Mouse (Mus musculus) embryonic fibroblast, embryonic 13.5 days (primary cell): ENCODE data around the gene Ttyh2. TPM values are rescaled to one million over a fixed set of nuclear protein-coding genes. Genes with fewer than 3 reads are reported as not detected.
"Not testable (repeated sequence)": the region's sequence is repeated elsewhere in the genome, so short reads cannot be mapped to it uniquely, and the experiment has no call there.

Experiments
- H3K27ac ChIP-seq: 2 replicates; pipeline ENCODE4 v1.5.1; 2012; ENCODE audit warnings: low read length, control low read depth, inconsistent platforms; ENCODE audit not compliant: insufficient read depth
- H3K4me1 ChIP-seq: 2 replicates; pipeline ENCODE4 v1.6.1; 2011; ENCODE audit warnings: low read length; ENCODE audit not compliant: control insufficient read depth, insufficient read depth
- H3K4me3 ChIP-seq: 2 replicates; pipeline ENCODE4 v1.5.1; 2011; ENCODE audit warnings: mild to moderate bottlenecking, control low read depth, low read length; ENCODE audit not compliant: insufficient read depth
- CTCF ChIP-seq: IDR thresholded peaks from 2 replicates; pipeline ENCODE4 v1.5.1; 2011; ENCODE audit warnings: mild to moderate bottlenecking, control low read depth, low read length, moderate library complexity, borderline replicate concordance; ENCODE audit not compliant: insufficient read depth
- POLR2A ChIP-seq: IDR thresholded peaks from 2 replicates; pipeline ENCODE4 v1.6.1; 2011; ENCODE audit warnings: low read depth, mild to moderate bottlenecking, control low read depth, low read length, moderate library complexity
- polyA plus RNA-seq: library from polyadenylated mRNA; stranded (reverse); fragments of >200 nt; gene quantifications from 2 replicates; pipeline ENCODE4 v1.2.4, GENCODE M21; 2011; ENCODE audit warnings: low read depth; ENCODE audit not compliant: missing spikeins, insufficient read length

Ttyh2 gene
- polyA plus RNA-seq, 1 experiment: 26.9 TPM

GRCm38 (mm10) chr11:114668301-114668710, 6.9 kb upstream of the Ttyh2 start, which contains the start of gene Rpl38:
Gene Rpl38 (plus strand): TSS chr11:114668524.
- H3K4me1 ChIP-seq: peaks cover 7% of the 10 kb centered on the region; the same call in 1 of the 2 replicates
- H3K27ac ChIP-seq: peak within 1 kb of the TSS; percentile 71
- TF ChIP-seq CTCF (no peak), POLR2A (peak; percentile 98)
- H3K4me3 ChIP-seq: peak within 1 kb of the TSS; percentile 70

GRCm38 (mm10) chr11:114668741-114669623, 6.2 kb upstream of the Ttyh2 start:
- TF ChIP-seq CTCF (peak; percentile 14; the same call in 1 of the 2 replicates), POLR2A (no peak)
- Histone ChIP-seq H3K4me3 (peak overlapping the region; percentile 70), H3K4me1 (peaks cover 7% of the 10 kb centered on the region; the same call in 1 of the 2 replicates), H3K27ac (peak overlapping the region; percentile 71)

- peaks cover 7% of the 10 kb centered on the region; the same call in 1 of the 2 replicates for H3K4me1 ChIP-seq
- TF ChIP-seq CTCF (no peak), POLR2A (no peak)
- peak overlapping the region; percentile 71; the same call in 1 of the 2 replicates for H3K27ac ChIP-seq
- peak overlapping the region; percentile 70 for H3K4me3 ChIP-seq
Measured at GRCm38 (mm10) chr11:114669651-114670168, 5.5 kb upstream of the Ttyh2 start.

- Histone ChIP-seq H3K27ac (no peak overlapping the region), H3K4me1 (peaks cover 7% of the 10 kb centered on the region), H3K4me3 (no peak overlapping the region)
- TF ChIP-seq CTCF: no peak
- TF ChIP-seq POLR2A: no peak
Measured at GRCm38 (mm10) chr11:114671147-114671546, 4.1 kb upstream of the Ttyh2 start.

- H3K27ac ChIP-seq: no peak overlapping the region
- H3K4me1 ChIP-seq: peaks cover 7% of the 10 kb centered on the region
- no peak overlapping the region for H3K4me3 ChIP-seq
- TF ChIP-seq CTCF (peak; percentile 55; the same call in 1 of the 2 replicates), POLR2A (no peak)
Measured at GRCm38 (mm10) chr11:114672794-114673718, 2.2 kb upstream of the Ttyh2 start.

GRCm38 (mm10) chr11:114673719-114674050, 1.5 kb upstream of the Ttyh2 start:
- 0 out of 2 replicates have a peak overlapping the region, but pooled peaks have one; percentile 7 for H3K27ac ChIP-seq
- peaks cover 7% of the 10 kb centered on the region for H3K4me1 ChIP-seq
- no peak for TF ChIP-seq POLR2A
- no peak for TF ChIP-seq CTCF
- no peak overlapping the region for H3K4me3 ChIP-seq

GRCm38 (mm10) chr11:114674180-114674579, 1.1 kb upstream of the Ttyh2 start:
- Histone ChIP-seq H3K4me3 (no peak overlapping the region), H3K27ac (0 out of 2 replicates have a peak overlapping the region, but pooled peaks have one; percentile 7), H3K4me1 (peaks cover 7% of the 10 kb centered on the region)
- peak; percentile 4; the same call in 1 of the 2 replicates for TF ChIP-seq POLR2A
- TF ChIP-seq CTCF: no peak

- not testable (repeated sequence) for H3K4me1 ChIP-seq, H3K27ac ChIP-seq, H3K4me3 ChIP-seq
Measured at GRCm38 (mm10) chr11:114674796-114675195, 435 bp upstream of the Ttyh2 start.

GRCm38 (mm10) chr11:114675826-114676401, 683 bp downstream of the Ttyh2 start:
- H3K4me1 ChIP-seq: peaks cover 5% of the 10 kb centered on the region
- H3K27ac ChIP-seq: peak overlapping the region; percentile 66
- peak overlapping the region; percentile 88 for H3K4me3 ChIP-seq
- TF ChIP-seq POLR2A (no peak), CTCF (no peak)
